Mouse (Mus musculus): ENCODE results near the gene Rbms2.

GRCm38 (mm10) chr10:128097587-128097971 is 82.5 kb downstream of the Rbms2 start:
- TF ChIP-seq CTCF (IDR thresholded peaks at IDR 0.05; ENCODE audit: borderline replicate concordance, control insufficient read depth, extremely low read depth, insufficient read depth, low read length, poor library complexity) (no peak), POLR2A (IDR thresholded peaks at IDR 0.05; ENCODE audit: control insufficient read depth, extremely low read depth, insufficient read depth, low read length, poor library complexity) (no peak)
